Mouse (Mus musculus) cerebellum, postnatal 25 days (tissue): Measurements from ENCODE around the gene A4gnt.
"Not testable (repeated sequence)": the region's sequence is repeated elsewhere in the genome, so short reads cannot be mapped to it uniquely, and the experiment has no call there.

Experiments used
- DNase-seq, 2 experiments: peaks; one replicate each; pipeline ENCODE4 v3.0.0; 2021; ENCODE audit warnings: mixed read lengths in 2 of 2

Gene A4gnt

GRCm38 (mm10) chr9:99612202-99612601 lies at the start of gene A4gnt:
Gene A4gnt, plus strand, starts transcription at chr9:99612502.
- DNase-seq, result no peak

- peak in 1 of 2 experiments; percentile 21 for DNase-seq
These were observed 48.6 kb upstream of the A4gnt start for GRCm38 (mm10) chr9:99563714-99564113.

GRCm38 (mm10) chr9:99568023-99568346 lies 44.3 kb upstream of the A4gnt start:
- DNase-seq, result no peak

GRCm38 (mm10) chr9:99568347-99569070 lies 43.8 kb upstream of the A4gnt start, which contains the start of gene Armc8:
Gene Armc8, minus strand, starts transcription at chr9:99568899.
- DNase-seq, result peak; percentile 94

GRCm38 (mm10) chr9:99569071-99569397 lies 43.3 kb upstream of the A4gnt start:
- DNase-seq, result no peak

- peak; percentile 90 to 95 for DNase-seq
These were observed 36.4 kb upstream of the A4gnt start, which contains the start of gene Dbr1 for GRCm38 (mm10) chr9:99575677-99576480. Gene Dbr1, plus strand, starts transcription at chr9:99575799.

- peak; percentile 16 to 45 for DNase-seq
These were observed 31.6 kb upstream of the A4gnt start for GRCm38 (mm10) chr9:99580655-99581054.

- peak; percentile 54 to 70 for DNase-seq
These were observed 24.6 kb upstream of the A4gnt start for GRCm38 (mm10) chr9:99587505-99588202.

- DNase-seq, result no peak
These were observed 21.2 kb upstream of the A4gnt start for GRCm38 (mm10) chr9:99591144-99591543.

GRCm38 (mm10) chr9:99599127-99599526 lies 13.2 kb upstream of the A4gnt start:
- DNase-seq, result not testable (repeated sequence)

GRCm38 (mm10) chr9:99603566-99603965 lies 8.7 kb upstream of the A4gnt start:
- DNase-seq, result no peak

GRCm38 (mm10) chr9:99619688-99620087 lies 7.4 kb downstream of the A4gnt start:
- no peak for DNase-seq

- DNase-seq, result no peak
These were observed 7.9 kb downstream of the A4gnt start for GRCm38 (mm10) chr9:99620196-99620595.

GRCm38 (mm10) chr9:99622034-99622433 lies 9.7 kb downstream of the A4gnt start:
- DNase-seq, result no peak

GRCm38 (mm10) chr9:99622966-99623365 lies 10.7 kb downstream of the A4gnt start:
- DNase-seq, result no peak

- DNase-seq, result no peak
These were observed 11.8 kb downstream of the A4gnt start for GRCm38 (mm10) chr9:99624117-99624516.

GRCm38 (mm10) chr9:99628581-99628980 lies 16.3 kb downstream of the A4gnt start:
- DNase-seq, result no peak

- peak; percentile 77 to 80 for DNase-seq
These were observed 17.1 kb downstream of the A4gnt start, which contains the start of gene Dzip1l for GRCm38 (mm10) chr9:99629281-99630011. Gene Dzip1l, plus strand, starts transcription at chr9:99629496.

GRCm38 (mm10) chr9:99630071-99630470 lies 17.8 kb downstream of the A4gnt start:
- peak; percentile 38 to 50 for DNase-seq

GRCm38 (mm10) chr9:99630528-99631125 lies 18.3 kb downstream of the A4gnt start:
- peak in 1 of 2 experiments; percentile 11 for DNase-seq

- no peak for DNase-seq
These were observed 19.5 kb downstream of the A4gnt start for GRCm38 (mm10) chr9:99631781-99632180.

- peak in 1 of 2 experiments; percentile 9 for DNase-seq
These were observed 20.0 kb downstream of the A4gnt start for GRCm38 (mm10) chr9:99632264-99632663.
